Mouse (Mus musculus): ENCODE results near the gene Gm42878. TPM values are rescaled to one million over a fixed set of nuclear protein-coding genes. Genes with fewer than 3 reads are reported as not detected.

Gene Gm42878
- not detected in 2 replicates for polyA plus RNA-seq (2014; fragmentation: Nextera tagmentation; extraction: Ambion mirVana)

- Histone ChIP-seq H3K4me1 (ENCODE audit: control insufficient read depth, insufficient read depth, low read length) (peaks cover 9% of the 10 kb centered on the region), H3K27ac (ENCODE audit: low read depth, low read length) (peak within 1 kb of the TSS; percentile 91), H3K4me3 (ENCODE audit: low read depth, low read length) (peak within 1 kb of the TSS; percentile 92), H3K36me3 (ENCODE audit: control insufficient read depth, insufficient read depth, low read length) (no peaks in the 10 kb centered on the region), H3K4me2 (peak within 1 kb of the TSS; percentile 93), H3K27me3 (ENCODE audit: control insufficient read depth, insufficient read depth, low read length) (no peaks in the 10 kb centered on the region), H3K9ac (ENCODE audit: low read depth, low read length) (peak within 1 kb of the TSS; percentile 92), H3K9me3 (replicated peaks; ENCODE audit: control insufficient read depth, low read length) (no peaks in the 10 kb centered on the region)
- peak; percentile 64 for ATAC-seq (replicated peaks; ENCODE audit: insufficient number of reproducible peaks, low FRiP score, low TSS enrichment)
- WGBS (ENCODE audit: insufficient replicate concordance): under 1% methylated on average over 58 of the region's 97 CpGs
These were observed at the start of gene Gm42878, which contains the start of gene Adam1a for GRCm38 (mm10) chr5:121544910-121545792. TSS of gene Gm42878 (minus strand) at chr5:121545482. TSS of gene Adam1a (minus strand) at chr5:121545482.

- no peaks in the 10 kb centered on the region for H3K9me3 ChIP-seq (replicated peaks; ENCODE audit: control insufficient read depth, low read length)
- H3K4me2 ChIP-seq: no peak overlapping the region; the same call in 1 of the 2 replicates
- WGBS (ENCODE audit: insufficient replicate concordance): 73% methylated on average over 6 of the region's 6 CpGs
- H3K9ac ChIP-seq (ENCODE audit: low read depth, low read length): no peak overlapping the region
- ATAC-seq (replicated peaks; ENCODE audit: insufficient number of reproducible peaks, low FRiP score, low TSS enrichment): no peak
- H3K4me1 ChIP-seq (ENCODE audit: control insufficient read depth, insufficient read depth, low read length): peaks cover 14% of the 10 kb centered on the region
- peaks cover 4% of the 10 kb centered on the region for H3K27me3 ChIP-seq (ENCODE audit: control insufficient read depth, insufficient read depth, low read length)
- H3K36me3 ChIP-seq (ENCODE audit: control insufficient read depth, insufficient read depth, low read length): no peaks in the 10 kb centered on the region
- no peak overlapping the region for H3K4me3 ChIP-seq (ENCODE audit: low read depth, low read length)
- no peak overlapping the region for H3K27ac ChIP-seq (ENCODE audit: low read depth, low read length)
These were observed 49.5 kb upstream of the Gm42878 start for GRCm38 (mm10) chr5:121594714-121595313.

DNA sequence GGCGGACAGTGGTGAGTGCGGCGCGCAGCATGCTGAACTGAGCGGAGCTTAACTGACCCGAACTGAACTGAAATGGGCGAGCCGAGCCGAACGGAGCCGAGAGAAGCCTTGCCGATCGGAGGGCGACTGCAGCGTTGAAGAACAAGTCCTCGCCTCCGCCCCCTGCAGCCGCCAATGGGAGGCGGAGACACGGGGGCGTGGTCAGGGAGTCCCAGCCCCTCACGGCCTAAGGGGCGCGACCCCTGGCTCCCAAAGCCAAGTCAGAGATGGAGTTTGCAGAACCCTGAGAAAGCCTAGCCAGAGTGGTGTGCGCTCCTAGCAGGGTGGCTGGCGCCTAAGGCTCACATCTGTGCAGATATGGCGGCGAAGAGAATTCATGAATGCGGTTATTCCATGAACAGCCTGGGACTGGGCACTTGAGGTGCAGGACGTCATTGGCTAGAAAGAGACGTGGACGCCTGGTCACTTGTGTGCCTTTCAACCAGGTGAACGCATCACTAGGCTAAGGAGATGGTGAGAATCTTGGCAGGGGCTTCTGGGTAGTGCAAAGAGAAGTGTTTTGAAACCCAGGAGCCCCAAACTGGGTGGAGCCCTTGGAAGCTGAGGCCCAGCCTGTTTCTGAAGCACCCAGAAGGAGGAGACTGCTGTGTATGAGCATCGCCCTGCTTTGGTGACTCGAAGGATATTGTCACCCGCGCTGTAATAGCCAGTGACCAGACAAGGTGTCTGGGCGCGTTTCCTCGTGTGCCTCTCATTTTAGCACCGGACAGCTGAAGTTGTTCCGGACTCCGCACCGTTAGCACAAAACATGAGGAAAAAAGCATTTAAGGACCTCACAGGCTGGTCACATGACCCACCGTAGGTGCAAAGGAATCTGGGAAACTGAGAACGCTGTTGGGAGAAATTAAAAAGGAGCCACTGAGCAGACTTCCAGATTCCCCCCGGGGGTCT lies 48.4 kb upstream of the Gm42878 start, which contains the start of gene Aldh2:
Aldh2 (minus strand) TSS at position 374 of the 951 bp plus-strand sequence.
- 3% methylated on average over 47 of the region's 47 CpGs for WGBS (ENCODE audit: insufficient replicate concordance)
- Histone ChIP-seq H3K36me3 (ENCODE audit: control insufficient read depth, insufficient read depth, low read length) (no peaks in the 10 kb centered on the region), H3K4me2 (peak within 1 kb of the TSS; percentile 94), H3K9me3 (replicated peaks; ENCODE audit: control insufficient read depth, low read length) (no peaks in the 10 kb centered on the region), H3K4me3 (ENCODE audit: low read depth, low read length) (peak within 1 kb of the TSS; percentile 59), H3K27ac (ENCODE audit: low read depth, low read length) (peak within 1 kb of the TSS; percentile 62), H3K27me3 (ENCODE audit: control insufficient read depth, insufficient read depth, low read length) (peaks cover 4% of the 10 kb centered on the region), H3K4me1 (ENCODE audit: control insufficient read depth, insufficient read depth, low read length) (peaks cover 14% of the 10 kb centered on the region), H3K9ac (ENCODE audit: low read depth, low read length) (peak within 1 kb of the TSS; percentile 76)
- ATAC-seq (replicated peaks; ENCODE audit: insufficient number of reproducible peaks, low FRiP score, low TSS enrichment): peak; percentile 85

- Histone ChIP-seq H3K4me1 (ENCODE audit: control insufficient read depth, insufficient read depth, low read length) (peaks cover 14% of the 10 kb centered on the region), H3K9me3 (replicated peaks; ENCODE audit: control insufficient read depth, low read length) (no peaks in the 10 kb centered on the region), H3K4me2 (peak overlapping the region; percentile 94), H3K27ac (ENCODE audit: low read depth, low read length) (no peak overlapping the region), H3K36me3 (ENCODE audit: control insufficient read depth, insufficient read depth, low read length) (no peaks in the 10 kb centered on the region), H3K27me3 (ENCODE audit: control insufficient read depth, insufficient read depth, low read length) (no peaks in the 10 kb centered on the region; the same call in 1 of the 2 replicates), H3K9ac (ENCODE audit: low read depth, low read length) (peak overlapping the region; percentile 76), H3K4me3 (ENCODE audit: low read depth, low read length) (peak overlapping the region; percentile 59)
- ATAC-seq (replicated peaks; ENCODE audit: insufficient number of reproducible peaks, low FRiP score, low TSS enrichment): no peak; the same call in 1 of the 2 replicates
- WGBS (ENCODE audit: insufficient replicate concordance): 5% methylated on average over 33 of the region's 33 CpGs
These were observed 47.6 kb upstream of the Gm42878 start for GRCm38 (mm10) chr5:121592816-121593407.

- H3K9ac ChIP-seq (ENCODE audit: low read depth, low read length): no peak overlapping the region
- no peaks in the 10 kb centered on the region for H3K9me3 ChIP-seq (replicated peaks; ENCODE audit: control insufficient read depth, low read length)
- H3K4me2 ChIP-seq: peak overlapping the region; percentile 94
- peak overlapping the region; percentile 59 for H3K4me3 ChIP-seq (ENCODE audit: low read depth, low read length)
- H3K36me3 ChIP-seq (ENCODE audit: control insufficient read depth, insufficient read depth, low read length): no peaks in the 10 kb centered on the region
- no peak for ATAC-seq (replicated peaks; ENCODE audit: insufficient number of reproducible peaks, low FRiP score, low TSS enrichment)
- H3K27ac ChIP-seq (ENCODE audit: low read depth, low read length): no peak overlapping the region
- peaks cover 11% of the 10 kb centered on the region for H3K4me1 ChIP-seq (ENCODE audit: control insufficient read depth, insufficient read depth, low read length)
- H3K27me3 ChIP-seq (ENCODE audit: control insufficient read depth, insufficient read depth, low read length): no peaks in the 10 kb centered on the region; the same call in 1 of the 2 replicates
- 66% methylated on average over 11 of the region's 11 CpGs for WGBS (ENCODE audit: insufficient replicate concordance)
These were observed 47.0 kb upstream of the Gm42878 start for GRCm38 (mm10) chr5:121592064-121592815.

- ATAC-seq (replicated peaks; ENCODE audit: insufficient number of reproducible peaks, low FRiP score, low TSS enrichment): no peak
- no peaks in the 10 kb centered on the region for H3K36me3 ChIP-seq (ENCODE audit: control insufficient read depth, insufficient read depth, low read length)
- H3K4me2 ChIP-seq: no peak overlapping the region
- H3K4me1 ChIP-seq (ENCODE audit: control insufficient read depth, insufficient read depth, low read length): peaks cover 10% of the 10 kb centered on the region
- 64% methylated on average over 11 of the region's 11 CpGs for WGBS (ENCODE audit: insufficient replicate concordance)
- H3K9ac ChIP-seq (ENCODE audit: low read depth, low read length): no peak overlapping the region
- H3K27ac ChIP-seq (ENCODE audit: low read depth, low read length): no peak overlapping the region
- H3K9me3 ChIP-seq (replicated peaks; ENCODE audit: control insufficient read depth, low read length): no peaks in the 10 kb centered on the region
- H3K27me3 ChIP-seq (ENCODE audit: control insufficient read depth, insufficient read depth, low read length): no peaks in the 10 kb centered on the region; the same call in 1 of the 2 replicates
- no peak overlapping the region for H3K4me3 ChIP-seq (ENCODE audit: low read depth, low read length)
These were observed 46.3 kb upstream of the Gm42878 start for GRCm38 (mm10) chr5:121591417-121592063.

GRCm38 (mm10) chr5:121589928-121590327 lies 44.6 kb upstream of the Gm42878 start:
- no peaks in the 10 kb centered on the region; the same call in 1 of the 2 replicates for H3K27me3 ChIP-seq (ENCODE audit: control insufficient read depth, insufficient read depth, low read length)

More at GRCm38 (mm10) chr5:121589928-121590327, 44.6 kb upstream of the Gm42878 start:
- no peak overlapping the region for H3K27ac ChIP-seq (ENCODE audit: low read depth, low read length)
- ATAC-seq (replicated peaks; ENCODE audit: insufficient number of reproducible peaks, low FRiP score, low TSS enrichment): no peak
- H3K9me3 ChIP-seq (replicated peaks; ENCODE audit: control insufficient read depth, low read length): no peaks in the 10 kb centered on the region
- H3K4me1 ChIP-seq (ENCODE audit: control insufficient read depth, insufficient read depth, low read length): peaks cover 5% of the 10 kb centered on the region
- no peaks in the 10 kb centered on the region for H3K36me3 ChIP-seq (ENCODE audit: control insufficient read depth, insufficient read depth, low read length)
- H3K4me3 ChIP-seq (ENCODE audit: low read depth, low read length): no peak overlapping the region
- no peak overlapping the region for H3K9ac ChIP-seq (ENCODE audit: low read depth, low read length)
- H3K4me2 ChIP-seq: no peak overlapping the region
- 80% methylated on average over 6 of the region's 6 CpGs for WGBS (ENCODE audit: insufficient replicate concordance)

Measured in heart, embryonic 11.5 days (tissue).